Mouse (Mus musculus) brain, embryonic 14.5 days (tissue): Measurements from ENCODE around the gene Sec63.

Experiments
- CTCF ChIP-seq: fragments of 200-500 bp; IDR thresholded peaks from 2 replicates; pipeline ENCODE4 v1.5.1; 2012; ENCODE audit warnings: inconsistent platforms, mild to moderate bottlenecking, moderate library complexity, borderline replicate concordance; ENCODE audit not compliant: insufficient read depth, insufficient read length; ENCODE audit errors: extremely low read depth
- POLR2A ChIP-seq: fragments of 200-500 bp; IDR thresholded peaks from 2 replicates; pipeline ENCODE4 v1.6.1; 2012; ENCODE audit warnings: mild to moderate bottlenecking, inconsistent platforms, borderline replicate concordance; ENCODE audit not compliant: poor library complexity, insufficient read depth, insufficient read length, severe bottlenecking; ENCODE audit errors: extremely low read depth

DNA sequence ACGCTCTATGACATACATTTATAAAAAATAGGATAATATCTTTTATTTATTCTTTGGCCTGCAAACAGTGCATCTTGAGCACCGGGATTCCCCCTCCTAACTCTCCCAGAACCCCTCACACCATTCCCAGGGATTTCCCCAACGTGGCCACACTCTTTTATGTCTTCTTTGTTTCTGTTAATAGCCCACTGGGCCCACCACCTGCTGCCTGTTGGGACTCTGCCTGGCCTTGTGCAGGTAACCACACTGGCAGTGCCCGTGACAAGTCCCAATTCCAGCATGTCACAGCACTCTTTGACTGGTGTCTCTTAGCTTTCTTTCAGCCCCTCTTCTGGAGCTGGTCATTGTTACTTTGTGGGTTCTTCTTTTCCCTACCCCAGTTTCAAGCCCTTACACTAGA lies 93.5 kb downstream of the Sec63 start:
- no peak for TF ChIP-seq CTCF
- TF ChIP-seq POLR2A = no peak
